Mouse (Mus musculus): ENCODE data around the gene Dhx9.
"Not testable (repeated sequence)": the region's sequence is repeated elsewhere in the genome, so short reads cannot be mapped to it uniquely, and the experiment has no call there.

Gene Dhx9

DNA sequence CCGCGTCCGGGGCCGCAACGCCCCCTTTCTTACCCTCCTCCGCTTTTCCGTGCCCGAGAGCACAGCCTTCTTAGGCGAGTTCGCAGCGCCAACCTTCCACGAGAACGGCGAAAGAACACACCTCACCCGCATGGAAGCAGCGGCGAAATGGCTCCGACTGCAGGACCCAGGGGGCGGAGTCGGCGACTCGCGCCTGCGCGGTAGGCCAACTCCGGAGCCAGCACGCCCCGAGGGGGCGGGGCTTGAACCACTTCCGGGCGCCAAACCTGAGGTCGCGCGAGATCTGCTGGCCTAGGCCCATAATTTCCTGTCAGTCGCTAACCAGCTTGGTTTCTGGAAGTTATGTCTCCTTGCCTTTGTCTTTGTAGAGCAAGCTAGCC is at the start of gene Dhx9:
Gene Dhx9 (minus strand): TSS at position 161 of the 380 bp plus-strand sequence.
- in situ Hi-C loops (cut with MseI, MboI): no loop called here

DNA sequence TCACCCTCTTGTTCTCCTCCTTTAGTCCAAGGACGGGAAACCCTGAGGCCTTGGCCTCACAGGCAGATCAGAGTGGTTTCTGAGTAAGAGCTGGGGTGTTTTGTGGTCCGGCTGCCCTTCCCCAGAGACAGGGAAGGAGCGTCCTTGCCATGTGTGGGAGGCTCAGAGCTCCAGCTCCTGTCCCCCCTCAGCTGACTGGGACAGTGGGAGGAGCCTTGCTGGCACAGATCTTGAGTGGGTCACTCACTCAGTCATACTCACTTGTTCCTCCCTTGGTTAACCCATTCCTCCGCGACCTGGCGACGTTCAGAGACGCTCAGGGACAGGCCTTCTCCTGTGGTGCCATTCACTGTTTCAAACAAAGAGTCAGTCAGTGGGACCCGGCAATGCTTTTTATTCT is 48.2 kb upstream of the Dhx9 start:
- in situ Hi-C loops (cut with MseI, MboI): no loop called here

GRCm38 (mm10) chr1:153532896-153533295 is 45.4 kb upstream of the Dhx9 start:
- in situ Hi-C loops (cut with MseI, MboI): not testable (repeated sequence)

DNA sequence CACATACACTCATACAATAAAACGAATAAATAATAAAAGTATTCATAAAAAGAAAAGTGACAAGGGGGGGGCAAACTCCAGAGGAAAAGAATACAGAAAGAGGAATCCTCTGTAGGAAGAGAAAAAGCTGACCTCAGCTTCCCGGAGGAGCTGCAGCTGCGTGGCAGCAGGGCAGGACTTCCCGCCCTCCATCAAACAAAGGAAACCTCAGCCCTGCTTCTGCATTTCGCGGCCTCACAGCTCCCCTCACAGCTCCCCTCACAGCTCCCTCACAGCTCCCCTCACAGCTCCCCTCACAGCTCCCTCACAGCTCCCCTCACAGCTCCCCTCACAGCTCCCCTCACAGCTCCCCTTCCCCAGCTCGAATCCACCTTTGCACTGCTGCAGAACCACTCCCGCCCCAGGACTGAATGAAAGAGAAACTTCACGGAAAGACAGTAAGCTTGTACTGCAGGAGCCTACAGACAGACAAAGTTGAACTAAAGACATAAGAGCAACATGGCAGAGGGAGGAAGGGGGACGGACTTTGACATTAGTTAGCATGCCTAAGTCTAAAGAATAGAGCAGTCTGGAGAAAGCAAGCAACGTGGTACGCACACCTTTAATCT is 44.9 kb upstream of the Dhx9 start:
- in situ Hi-C loops (cut with MseI, MboI): no loop called here

GRCm38 (mm10) chr1:153531677-153532233 is 44.3 kb upstream of the Dhx9 start:
- in situ Hi-C loops (cut with MseI, MboI): no loop called here

GRCm38 (mm10) chr1:153522116-153522515 is 34.7 kb upstream of the Dhx9 start:
- in situ Hi-C loops (cut with MseI, MboI): no loop called here

DNA sequence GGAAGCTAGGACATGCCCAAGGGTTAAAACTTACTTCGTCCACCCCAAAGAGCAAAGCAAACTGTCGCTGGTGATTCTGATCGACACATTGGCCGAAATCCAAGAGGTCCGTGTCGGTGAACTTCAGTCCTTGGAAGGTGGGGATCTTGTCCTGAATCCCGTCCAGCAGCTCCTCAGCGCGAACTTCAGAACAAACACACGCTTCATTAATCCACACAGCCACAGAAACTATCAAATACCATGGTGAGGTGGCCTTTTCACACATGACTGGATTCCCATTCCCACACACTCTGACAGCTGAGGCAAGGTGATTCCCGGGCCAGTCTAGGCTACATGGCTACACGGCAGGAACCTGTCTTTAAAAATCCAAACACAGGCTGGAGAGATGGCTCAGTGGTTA is 27.9 kb upstream of the Dhx9 start:
- in situ Hi-C loops (cut with MseI, MboI): no loop called here

DNA sequence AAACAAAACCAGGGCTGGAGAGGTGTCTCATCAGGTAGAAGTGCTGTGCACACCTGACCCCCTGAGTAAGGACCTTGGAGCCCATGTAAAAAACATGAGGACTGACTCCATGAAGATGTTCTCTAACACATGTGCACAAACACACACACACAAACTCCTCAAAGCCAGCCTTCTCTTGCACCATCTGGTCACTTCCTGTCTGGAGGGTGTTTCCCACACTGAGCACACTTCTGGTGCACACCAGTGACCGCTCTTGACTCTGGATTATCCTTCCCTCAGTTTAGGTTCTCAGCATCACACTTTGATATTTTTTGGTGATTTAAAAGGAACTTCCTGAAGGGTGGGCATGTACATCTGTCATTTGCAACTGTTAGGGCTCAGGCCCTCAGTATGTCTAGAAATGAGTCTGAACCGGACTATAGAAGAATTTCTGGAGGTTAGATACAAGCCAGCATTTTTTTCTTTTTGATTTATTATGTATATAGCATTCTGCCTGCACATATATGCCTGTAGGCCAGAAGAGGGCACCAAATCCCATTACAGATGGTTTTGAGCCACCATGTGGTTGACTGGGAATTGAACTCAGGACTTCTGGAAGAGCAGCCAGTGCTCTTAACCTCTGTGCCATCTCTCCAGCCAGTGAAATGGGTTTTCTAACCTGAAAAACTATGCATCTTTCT is 23.0 kb upstream of the Dhx9 start:
- in situ Hi-C loops (cut with MseI, MboI): no loop called here

DNA sequence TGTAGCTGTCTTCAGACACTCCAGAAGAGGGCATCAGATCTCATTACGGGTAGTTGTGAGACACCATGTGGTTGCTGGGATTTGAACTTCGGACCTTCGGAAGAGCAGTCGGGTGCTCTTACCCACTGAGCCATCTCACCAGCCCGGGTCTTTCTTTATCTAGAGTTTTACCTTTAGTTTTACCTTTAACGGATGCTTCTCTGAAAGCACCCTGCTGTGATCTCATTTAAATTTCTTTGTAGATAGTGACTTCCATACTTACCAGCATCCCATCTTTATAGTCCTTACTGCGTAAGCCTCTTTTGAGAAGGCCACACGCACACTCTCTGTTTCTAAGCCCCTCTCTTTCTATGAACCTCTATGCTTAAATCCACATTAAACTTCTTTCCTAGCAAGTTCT is 22.1 kb upstream of the Dhx9 start:
- in situ Hi-C loops (cut with MseI, MboI): not testable (repeated sequence)

GRCm38 (mm10) chr1:153509012-153509411 is 21.6 kb upstream of the Dhx9 start:
- in situ Hi-C loops (cut with MseI, MboI): no loop called here

DNA sequence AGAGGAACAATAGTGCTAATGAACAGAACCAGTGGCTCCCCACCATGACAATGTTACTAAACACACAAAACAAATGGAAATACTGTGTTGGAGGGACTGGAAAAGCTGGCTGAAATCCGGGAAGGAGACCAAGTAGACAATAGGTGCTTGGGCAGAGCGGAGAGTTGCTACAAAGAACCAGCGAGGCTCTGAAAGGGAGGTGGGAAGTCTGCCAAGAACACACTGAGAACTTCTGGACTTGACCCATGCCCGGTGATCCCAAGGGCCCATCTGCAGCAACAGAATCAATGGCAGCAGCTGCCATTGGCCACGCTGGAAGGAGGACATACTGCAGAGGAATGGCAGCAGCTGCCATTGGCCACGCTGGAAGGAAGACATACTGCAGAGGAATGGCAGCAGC is 18.8 kb upstream of the Dhx9 start:
- in situ Hi-C loops (cut with MseI, MboI): no loop called here

DNA sequence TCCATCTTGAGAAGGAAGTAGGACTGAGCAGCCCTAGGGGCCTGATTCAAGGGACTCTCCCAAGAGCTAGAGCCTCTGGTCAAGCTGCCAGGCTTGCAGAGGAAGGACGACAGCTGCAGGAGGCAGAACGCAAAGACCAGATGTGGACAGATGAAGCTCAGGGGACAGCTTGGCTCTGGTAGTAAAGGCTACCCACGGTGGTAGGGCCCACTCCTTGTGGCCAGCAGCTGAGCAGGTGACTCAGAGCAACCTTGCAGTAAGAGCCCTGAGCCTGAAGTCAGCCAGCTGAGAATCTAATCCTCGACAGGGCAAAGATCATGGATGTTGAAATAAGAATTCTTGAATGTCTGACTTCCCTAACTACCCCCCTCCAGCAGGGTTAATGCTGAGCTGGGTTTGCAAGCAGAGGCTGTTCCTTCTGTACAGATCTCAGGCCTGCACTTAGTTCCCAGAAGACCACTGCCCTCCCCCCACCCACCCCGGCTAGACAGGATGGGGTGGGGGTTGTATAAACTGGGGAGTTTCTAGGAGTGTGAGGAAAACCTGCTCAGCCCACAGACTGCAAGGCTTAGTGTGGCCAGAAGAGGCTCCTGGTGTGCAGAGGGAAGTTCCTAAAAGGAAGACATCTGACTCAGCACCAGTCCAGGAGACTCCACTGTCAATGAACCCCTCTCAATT is 14.3 kb upstream of the Dhx9 start:
- in situ Hi-C loops (cut with MseI, MboI): no loop called here

DNA sequence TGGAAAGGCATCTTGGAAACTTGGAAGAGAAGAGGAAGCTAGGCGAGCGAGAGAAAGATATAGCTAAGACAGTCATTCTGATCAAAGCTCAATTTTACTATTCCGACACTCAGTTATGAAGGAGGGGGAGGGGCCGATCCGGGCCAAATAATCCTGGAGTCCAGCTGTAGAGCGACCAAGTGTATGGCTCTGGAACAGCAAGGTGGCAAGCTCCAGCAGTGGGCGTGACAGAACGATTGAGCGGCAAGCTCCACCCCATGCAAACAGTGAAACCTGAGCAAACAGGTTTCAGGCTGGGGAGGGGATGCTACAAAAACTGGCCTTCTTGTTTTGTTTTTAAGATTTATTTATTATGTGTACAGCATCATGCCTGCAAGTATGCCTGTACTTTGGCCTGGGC is 12.6 kb upstream of the Dhx9 start:
- in situ Hi-C loops (cut with MseI, MboI): no loop called here

DNA sequence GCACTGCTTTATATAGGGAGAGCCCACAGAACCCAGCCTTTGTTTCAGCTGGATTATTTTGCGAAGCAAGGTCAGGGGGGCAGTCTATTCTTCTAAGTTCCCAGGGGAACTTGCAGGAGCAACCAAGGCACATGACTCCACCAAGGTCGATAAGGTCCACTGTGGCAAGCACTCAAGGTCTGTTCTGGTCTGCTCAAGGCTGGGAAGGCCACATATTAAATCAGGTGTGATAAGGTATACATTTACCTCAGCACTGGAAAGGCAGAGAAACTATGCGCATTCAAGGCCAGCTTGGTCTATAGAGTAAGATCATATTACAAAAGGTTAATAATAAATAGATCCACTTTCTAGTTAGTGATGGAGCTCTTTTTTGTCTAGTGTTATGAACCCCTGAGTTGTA is 8.6 kb upstream of the Dhx9 start:
- in situ Hi-C loops (cut with MseI, MboI): no loop called here

DNA sequence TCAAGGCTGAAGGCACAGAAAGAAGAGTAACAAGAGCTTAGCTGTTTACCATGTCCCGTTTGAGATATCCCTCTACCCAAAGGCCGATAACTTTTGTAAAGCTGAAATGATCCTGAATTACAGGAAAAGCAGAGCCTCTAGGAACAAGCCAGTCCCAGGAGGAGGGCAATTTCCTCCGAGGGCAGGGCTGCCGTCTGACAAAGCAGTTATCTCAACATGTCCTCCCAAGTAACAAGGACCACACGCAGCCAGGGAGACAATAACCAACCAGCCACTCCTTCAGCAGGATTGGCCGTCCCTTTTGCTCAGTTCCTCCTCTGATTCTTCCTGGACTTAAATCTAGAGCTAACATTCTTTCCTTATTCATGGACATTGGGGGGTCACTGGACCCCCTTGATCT is 6.5 kb upstream of the Dhx9 start:
- in situ Hi-C loops (cut with MseI, MboI): no loop called here

- in situ Hi-C loops (cut with MseI, MboI): no loop called here
Observed at GRCm38 (mm10) chr1:153493338-153493737, 5.9 kb upstream of the Dhx9 start.

DNA sequence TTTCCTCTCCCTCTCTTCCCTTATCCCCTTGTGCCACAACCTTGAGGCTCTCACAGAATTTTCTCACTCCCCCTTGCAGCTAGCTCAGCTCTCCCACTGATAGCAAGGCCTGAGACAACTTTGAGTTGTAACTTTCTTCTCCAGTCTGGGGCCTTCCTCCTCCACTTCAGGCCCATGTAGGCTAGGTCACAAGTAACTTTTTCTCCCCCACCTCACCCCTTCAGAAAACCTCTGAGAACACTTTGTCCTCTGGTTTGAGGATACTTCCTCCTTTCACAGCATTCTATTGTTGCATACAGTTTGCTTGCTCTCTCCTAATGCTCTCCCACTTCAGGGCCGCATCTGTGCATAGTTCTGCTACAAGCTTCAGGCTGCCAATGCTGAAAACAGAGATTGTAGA is 4.4 kb upstream of the Dhx9 start:
- in situ Hi-C loops (cut with MseI, MboI): no loop called here

DNA sequence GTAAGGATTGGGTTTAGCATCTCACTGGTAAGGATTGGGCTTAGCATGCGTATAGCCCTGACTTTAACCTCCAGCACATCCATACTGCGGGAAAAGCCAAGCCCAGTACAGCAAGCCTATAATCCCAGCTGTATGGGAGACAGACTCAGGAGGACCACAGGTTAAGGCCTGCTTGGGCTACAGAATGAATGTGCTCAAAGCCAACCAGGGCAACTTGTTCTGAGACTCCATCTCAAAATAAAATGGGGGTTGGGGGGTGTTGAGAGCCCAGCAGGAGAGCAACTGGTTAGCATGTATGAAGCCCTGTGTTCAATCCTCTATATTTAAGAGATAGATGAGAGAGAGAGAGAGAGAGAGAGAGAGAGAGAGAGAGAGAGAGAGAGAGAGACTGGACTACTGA is 3.9 kb upstream of the Dhx9 start:
- in situ Hi-C loops (cut with MseI, MboI): no loop called here

GRCm38 (mm10) chr1:153489963-153490362 is 2.5 kb upstream of the Dhx9 start:
- in situ Hi-C loops (cut with MseI, MboI): no loop called here

DNA sequence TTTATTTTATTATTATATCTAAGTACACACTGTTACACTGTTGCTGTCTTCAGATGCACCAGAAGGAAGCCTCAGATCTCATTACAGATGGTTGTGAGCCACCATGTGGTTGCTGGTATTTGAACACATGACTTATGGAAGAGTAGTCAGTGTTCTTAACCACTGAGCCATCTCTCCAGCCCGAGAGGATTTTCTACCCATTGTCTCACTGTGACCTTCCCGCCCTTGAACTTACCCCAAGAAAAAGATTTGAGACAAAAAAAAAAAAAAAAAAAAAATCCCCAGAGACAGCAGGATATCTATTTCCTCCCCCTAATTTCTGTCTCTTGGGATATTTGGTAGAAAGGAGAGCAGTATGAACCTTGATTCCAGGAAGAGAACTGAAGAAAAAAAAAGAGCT is 2.1 kb upstream of the Dhx9 start:
- in situ Hi-C loops (cut with MseI, MboI): no loop called here

DNA sequence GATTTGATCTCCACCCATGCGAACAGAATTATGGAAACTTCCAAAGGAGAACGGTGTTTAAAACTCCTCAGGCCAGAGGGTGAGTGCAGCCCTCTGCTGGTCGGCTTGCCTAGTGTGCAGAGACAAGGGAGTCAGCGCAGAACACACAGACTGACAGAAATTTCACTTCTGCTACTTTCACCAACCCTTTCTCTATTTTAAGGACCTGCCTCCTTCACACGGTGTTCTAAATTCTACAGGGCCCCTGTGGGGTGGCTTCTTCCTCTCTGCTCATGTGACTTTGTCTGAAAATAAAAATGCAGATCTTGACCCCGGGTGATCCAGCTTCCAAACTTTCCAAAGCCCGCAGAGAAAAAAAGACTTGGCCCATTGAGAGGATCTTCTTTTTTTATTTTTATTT is 1.7 kb upstream of the Dhx9 start:
- in situ Hi-C loops (cut with MseI, MboI): no loop called here

DNA sequence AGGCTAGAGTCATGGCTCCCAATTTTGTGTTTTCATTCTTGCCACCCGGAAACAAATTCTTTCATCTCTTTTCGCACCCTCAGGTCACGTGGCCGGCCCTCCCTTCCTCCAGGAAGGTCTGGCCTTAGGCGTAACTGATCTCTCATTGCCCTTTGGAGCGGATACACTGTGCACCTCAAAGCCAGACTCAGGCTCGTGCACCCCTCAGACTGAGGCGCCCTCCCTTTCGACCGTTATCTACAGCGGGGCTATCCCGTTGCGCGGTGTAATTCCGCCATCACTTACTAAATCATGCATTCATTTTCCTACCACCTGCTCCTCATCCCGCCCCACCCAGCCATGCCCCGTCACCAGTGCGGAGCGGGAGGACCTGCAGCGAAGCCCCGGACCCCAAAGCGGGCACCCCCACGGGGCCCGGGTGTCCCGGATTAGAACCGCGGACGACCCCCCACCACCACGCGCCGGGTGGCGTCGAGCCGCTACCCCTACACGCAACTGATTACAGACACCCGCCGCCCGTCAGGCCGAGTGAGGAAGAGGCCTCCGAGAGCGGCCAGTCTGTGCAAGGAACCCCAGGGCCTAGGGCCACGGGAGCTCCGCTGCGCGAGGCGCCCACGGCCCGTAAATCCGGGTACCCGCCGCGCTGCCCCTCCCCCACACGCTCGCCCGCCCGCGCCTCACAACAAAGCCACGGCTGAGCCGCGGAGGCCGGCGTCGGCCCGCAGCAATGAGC is 527 bp downstream of the Dhx9 start:
- in situ Hi-C loops (cut with MseI, MboI): no loop called here

Measured in mouse trophoblast stem cell (cell line).